Comparison of ENCODE assay signal across 8 mouse cellular contexts in genomic region chr7:122670873-122671641, GRCm38 (mm10). TPM values are rescaled to one million over a fixed set of nuclear protein-coding genes. Genes with fewer than 3 reads are reported as not detected.
A peak's percentile ranks its signal among the peaks of the same experiment; 100 is the strongest.
DNase-seq lines count a peak whose midpoint lies in the region; ATAC-seq and TF ChIP-seq lines count a peak whose summit lies in the region.

No protein-coding gene starts in this region.

- peaks cover 1% of the 10 kb centered on the region for H3K4me1 ChIP-seq in cortical plate, adult 2 months (ENCODE audit: control insufficient read depth, insufficient read depth, low read length)

- peak overlapping the region; percentile 68 for H3K4me3 ChIP-seq in cortical plate, adult 2 months (ENCODE audit: insufficient read depth, low read length)

- 0 out of 2 replicates have a peak, but pooled peaks have one; percentile 43 for TF ChIP-seq POLR2A in cortical plate, adult 2 months (IDR thresholded peaks at IDR 0.05; ENCODE audit: extremely low read depth, insufficient read depth, low read length)

- H3K27ac ChIP-seq in cortical plate, adult 2 months (ENCODE audit: insufficient read depth, low read length) = peak overlapping the region; percentile 61

- intact Hi-C loops in gastrocnemius, postnatal 14 days (cut with DNase I; ENCODE audit: low total_unique reads) = loop anchor here (5.0 to 10.0 kb wide), 2 partner anchors 199 to 234 kb away; no protein-coding TSS in a partner anchor

- peak; percentile 77 for ATAC-seq in megakaryocyte, adult 5-6 weeks (ENCODE audit: poor library complexity, severe bottlenecking)

- peak; percentile 96 for DNase-seq in ZHBTc4 (ENCODE audit: low read depth, low spot score)
- DNase-seq in gastrocnemius, postnatal 14 days = peak; percentile 88
- DNase-seq in hindlimb bud, embryonic 11.5 days (ENCODE audit: extremely low spot score, low read depth, low spot score) = peak; percentile 93
- peak; percentile 75 to 77 for DNase-seq in left cerebral cortex, adult 8-10 months (ENCODE audit: low spot score in 2 of 2)
- DNase-seq in right cerebral cortex, postnatal 10 days (ENCODE audit: low spot score in 2 of 2) = peak; percentile 88 to 89
- DNase-seq in urinary bladder, postnatal 14 days (ENCODE audit: low spot score) = peak; percentile 94

- no peak for TF ChIP-seq CTCF in cortical plate, adult 2 months (IDR thresholded peaks at IDR 0.05; ENCODE audit: extremely low read depth, insufficient read depth, low read length)

RNA-seq across cellular contexts. Expression of gene Cacng3, which starts 0.8 kb away (rescaled TPM):
- 75.6 and 77.1 TPM in 2 replicates for polyA plus RNA-seq in cortical plate, adult 2 months (2012; rRNA removed)
- under 1 TPM in 1 of 2 experiments, not detected in 1; 0.11 TPM for total RNA-seq in gastrocnemius, postnatal 14 days (2021)
- 100 to 1,000 TPM; 124 to 137 (median 129) TPM for total RNA-seq in left cerebral cortex, adult 8-10 months (2022)
- total RNA-seq in megakaryocyte, adult 5-6 weeks (2015) = not detected in 2 replicates
- total RNA-seq in megakaryocyte, adult 5-6 weeks (2017) = not detected in 2 replicates

Comparison
In these comparisons a context has a peak if more than half of its experiments do, and no peak if none do; other contexts are left out.
1. Peak in every context shown above with its lines: DNase-seq, ATAC-seq, H3K4me3 ChIP-seq and H3K27ac ChIP-seq.
2. RNA of gene Cacng3, which starts 0.8 kb away (total RNA-seq): 124 to 137 TPM in left cerebral cortex, adult 8-10 months; 0.11 TPM in gastrocnemius, postnatal 14 days and not detected in megakaryocyte, adult 5-6 weeks; every median in the first group is over 100 times any median in the second.